Mouse (Mus musculus) E14TG2a.4 (cell line): ENCODE measurements at regions not wholly inside any gene's neighbourhood (a gene's known extent, or its start where the extent isn't known, plus 50 kb on each side); places are given as distances from the start of the nearest gene placed in this dataset.

Source experiments
- CTCF ChIP-seq: conservative IDR thresholded peaks from 2 replicates; pipeline ENCODE4 v1.5.1; 2014; ENCODE audit warnings: low read length
- POU5F1 ChIP-seq: IDR thresholded peaks from 2 replicates; pipeline ENCODE4 v1.6.1; 2014; ENCODE audit warnings: low read length, borderline replicate concordance

GRCm38 (mm10) chr13:60291344-60291743 is 114.2 kb upstream of the Gas1 start:
- TF ChIP-seq CTCF (no peak), POU5F1 (no peak)
